Mouse (Mus musculus) lung, adult 2 months (tissue): ENCODE data around the gene Dhx32.

Experiments used
- CTCF ChIP-seq: fragments of 200-500 bp; IDR thresholded peaks from 2 replicates; pipeline ENCODE4 v1.5.1; 2011; ENCODE audit warnings: mild to moderate bottlenecking, low read length, control low read depth; ENCODE audit not compliant: insufficient read depth
- POLR2A ChIP-seq: fragments of 200-500 bp; IDR thresholded peaks from 2 replicates; pipeline ENCODE4 v1.6.1; 2011; ENCODE audit warnings: low read depth, mild to moderate bottlenecking, control low read depth, low read length, borderline replicate concordance; ENCODE audit errors: extremely low read depth

DNA sequence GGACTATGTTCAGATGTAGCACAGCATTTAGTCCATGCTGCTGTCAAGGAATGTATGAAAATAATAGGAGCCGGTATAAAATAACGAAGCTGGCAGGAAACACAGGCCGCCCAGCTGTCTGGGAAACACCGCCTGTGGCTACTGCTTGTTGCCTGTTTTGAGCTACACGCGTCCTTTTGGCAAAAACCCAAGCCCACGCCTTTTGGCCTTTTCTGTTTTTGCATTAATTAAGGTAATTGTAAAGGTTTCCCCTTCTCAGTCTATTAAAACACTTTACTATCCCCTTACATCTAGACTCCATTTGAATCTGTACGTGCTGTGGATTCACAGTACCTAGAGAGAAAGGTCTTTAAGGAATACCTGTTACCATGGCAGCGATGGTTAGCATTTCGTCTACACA is 57.7 kb downstream of the Dhx32 start:
- no peak for TF ChIP-seq CTCF
- no peak for TF ChIP-seq POLR2A
